Mouse (Mus musculus): Measurements from ENCODE around the gene Kcna10.

Kcna10 gene

GRCm38 (mm10) chr3:107201310-107202180 is 18.7 kb downstream of the Kcna10 start:
- no peak for DNase-seq (ENCODE audit: low read depth, low spot score)

DNA sequence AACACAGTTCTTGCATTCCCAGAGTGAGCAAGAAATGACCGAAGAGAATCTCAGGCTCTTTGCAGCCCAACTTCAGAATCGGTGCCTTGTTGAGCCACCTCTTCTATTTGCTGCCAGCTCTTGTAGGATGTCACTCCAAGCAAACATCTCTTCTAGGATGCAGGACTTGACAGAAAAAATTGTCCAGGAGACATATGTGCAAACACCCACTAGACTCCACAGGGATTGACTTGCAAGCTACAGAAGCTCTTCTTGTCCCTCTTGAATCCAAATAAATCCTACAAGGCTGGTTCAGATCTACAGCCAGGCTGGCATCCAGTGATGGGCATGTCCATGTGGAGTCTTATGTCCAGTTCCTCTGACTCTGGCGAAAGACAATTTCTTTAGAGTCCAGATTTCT is 21.6 kb downstream of the Kcna10 start:
- no peak for DNase-seq (ENCODE audit: low read depth, low spot score)

- no peak for DNase-seq (ENCODE audit: low read depth, low spot score)
Measured at GRCm38 (mm10) chr3:107205170-107205569, 22.3 kb downstream of the Kcna10 start.

GRCm38 (mm10) chr3:107205994-107206393 is 23.1 kb downstream of the Kcna10 start:
- DNase-seq (ENCODE audit: low read depth, low spot score): no peak

DNA sequence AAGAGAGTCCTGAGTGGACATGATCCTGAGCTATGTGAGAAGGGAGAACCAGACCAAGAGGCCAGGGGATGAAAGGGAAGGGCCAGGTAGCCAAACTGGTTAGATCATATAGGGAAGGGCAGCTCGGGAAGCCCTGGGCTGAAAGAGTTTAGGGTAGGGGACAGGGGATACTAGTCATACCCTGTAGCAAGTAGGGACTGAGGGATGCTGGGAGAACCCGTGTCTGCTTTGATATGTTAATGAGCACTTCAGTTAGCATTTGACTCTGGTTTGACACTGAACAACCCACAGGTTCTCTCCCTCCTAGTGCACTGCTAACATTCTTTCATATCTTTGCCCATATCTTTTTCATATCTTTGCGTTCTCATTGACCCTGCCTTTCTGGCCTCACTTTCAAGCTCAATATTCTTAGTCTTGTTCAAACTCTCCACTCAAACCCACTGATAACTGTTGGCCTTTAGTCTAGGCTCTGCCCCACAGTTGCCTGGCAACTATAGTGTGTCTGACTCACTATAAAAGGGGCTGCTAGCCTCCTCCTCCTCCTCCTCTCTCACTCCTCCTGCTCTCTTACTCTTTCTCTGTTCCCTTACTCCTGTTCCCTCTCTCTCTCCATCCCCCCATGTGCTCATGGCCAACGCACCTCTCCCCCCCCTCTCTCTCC is 23.8 kb downstream of the Kcna10 start:
- no peak for DNase-seq (ENCODE audit: low read depth, low spot score)

DNA sequence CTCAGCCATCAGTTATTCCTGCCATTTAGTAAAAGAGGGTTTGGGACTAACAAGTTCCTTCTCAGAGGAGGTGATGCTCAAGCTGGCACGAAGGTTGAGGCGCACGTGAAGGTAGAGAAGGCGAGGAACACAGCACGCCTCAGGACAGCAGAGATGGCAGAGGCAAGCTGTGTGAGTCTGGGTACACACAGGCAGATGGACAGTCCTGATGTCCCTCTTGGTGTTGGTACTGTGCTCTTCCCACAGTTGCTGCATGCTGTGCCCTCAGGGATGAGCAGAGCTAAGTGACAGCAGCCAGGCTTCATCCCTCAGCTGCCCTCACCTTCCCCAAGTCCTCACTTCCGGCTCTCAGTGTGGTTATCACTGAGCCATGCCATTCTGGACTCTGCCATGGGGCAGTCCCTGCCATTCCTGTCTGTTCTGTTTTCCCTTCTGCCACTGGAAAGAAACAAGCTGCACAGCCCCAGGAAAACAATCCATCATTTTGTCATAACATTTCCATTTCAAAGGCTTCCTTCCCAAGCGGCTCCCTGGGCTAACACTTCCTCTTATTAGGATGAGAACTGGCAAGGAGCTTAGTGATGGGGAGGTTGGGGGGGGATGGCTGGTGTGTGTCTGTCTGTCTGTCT is 24.9 kb downstream of the Kcna10 start:
- no peak for DNase-seq (ENCODE audit: low read depth, low spot score)

DNA sequence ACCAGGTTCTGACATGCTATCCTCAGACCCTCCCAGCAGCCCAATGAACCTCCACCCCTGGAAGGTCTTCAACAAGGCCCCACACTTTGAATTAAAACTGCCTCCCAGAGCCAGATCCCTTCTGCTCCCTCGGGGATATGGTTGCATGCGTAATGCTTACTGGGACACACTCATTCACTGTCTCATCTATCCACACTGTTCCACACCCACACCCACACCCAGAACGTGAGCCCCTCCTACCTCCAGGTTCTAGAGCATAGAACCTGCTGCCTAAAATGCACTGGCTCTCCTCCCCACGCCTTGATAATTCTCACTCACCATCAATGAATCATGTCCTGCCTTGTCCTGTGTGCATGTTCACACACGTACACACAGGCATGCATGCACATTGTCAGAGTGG is 31.8 kb downstream of the Kcna10 start:
- DNase-seq (ENCODE audit: low read depth, low spot score): no peak

GRCm38 (mm10) chr3:107216400-107217100 is 33.7 kb downstream of the Kcna10 start:
- no peak for DNase-seq (ENCODE audit: low read depth, low spot score)

GRCm38 (mm10) chr3:107217101-107217480 is 34.2 kb downstream of the Kcna10 start:
- no peak for DNase-seq (ENCODE audit: low read depth, low spot score)

- no peak for DNase-seq (ENCODE audit: low read depth, low spot score)
Measured at GRCm38 (mm10) chr3:107218572-107218971, 35.7 kb downstream of the Kcna10 start.

GRCm38 (mm10) chr3:107221608-107222007 is 38.8 kb downstream of the Kcna10 start, which contains the start of gene Cym:
Cym (minus strand) TSS chr3:107221732.
- DNase-seq (ENCODE audit: low read depth, low spot score): no peak

- DNase-seq (ENCODE audit: low read depth, low spot score): no peak
Measured at GRCm38 (mm10) chr3:107223230-107223629, 40.4 kb downstream of the Kcna10 start.

DNA sequence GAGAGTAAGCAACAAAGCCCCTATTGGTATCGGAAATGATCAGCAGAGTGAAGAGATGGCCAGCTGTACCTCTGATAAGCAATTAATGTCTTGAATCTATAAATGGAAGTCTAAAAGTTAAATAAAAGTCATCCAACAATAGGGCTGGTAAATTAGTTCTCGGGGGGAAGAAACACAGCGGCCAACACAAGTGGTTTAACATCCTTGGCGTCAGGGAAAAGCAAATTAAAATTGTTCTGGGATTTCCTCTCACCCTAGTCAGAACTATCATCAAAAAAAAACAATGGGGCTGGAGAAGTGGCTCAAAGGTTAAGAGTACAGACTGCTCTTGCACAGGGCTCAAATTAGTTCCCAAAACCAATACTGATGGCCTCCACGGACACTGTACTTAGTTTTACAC is 43.0 kb downstream of the Kcna10 start:
- DNase-seq (ENCODE audit: low read depth, low spot score): no peak

- DNase-seq (ENCODE audit: low read depth, low spot score): no peak
Measured at GRCm38 (mm10) chr3:107229221-107229620, 46.4 kb downstream of the Kcna10 start.

DNA sequence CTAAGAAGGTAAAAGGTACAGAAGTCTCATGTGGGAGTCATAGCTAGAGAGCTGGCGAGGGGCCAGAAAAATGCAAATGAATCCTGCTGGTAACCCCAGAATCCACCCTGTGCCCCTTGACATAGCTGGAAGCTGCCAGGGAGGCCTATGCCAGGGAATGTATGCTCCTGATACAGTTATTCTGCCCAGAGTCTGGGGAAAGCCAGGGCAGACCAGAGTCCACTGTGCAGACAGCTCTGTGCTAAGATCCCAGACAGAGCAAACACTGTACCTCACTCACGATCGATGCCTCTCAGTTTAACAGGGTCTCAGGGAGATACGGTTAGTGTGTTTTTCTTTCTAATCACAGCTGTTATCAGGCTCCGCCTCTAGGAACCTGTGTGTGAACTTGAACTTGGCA is 47.0 kb downstream of the Kcna10 start:
- no peak for DNase-seq (ENCODE audit: low read depth, low spot score)

DNA sequence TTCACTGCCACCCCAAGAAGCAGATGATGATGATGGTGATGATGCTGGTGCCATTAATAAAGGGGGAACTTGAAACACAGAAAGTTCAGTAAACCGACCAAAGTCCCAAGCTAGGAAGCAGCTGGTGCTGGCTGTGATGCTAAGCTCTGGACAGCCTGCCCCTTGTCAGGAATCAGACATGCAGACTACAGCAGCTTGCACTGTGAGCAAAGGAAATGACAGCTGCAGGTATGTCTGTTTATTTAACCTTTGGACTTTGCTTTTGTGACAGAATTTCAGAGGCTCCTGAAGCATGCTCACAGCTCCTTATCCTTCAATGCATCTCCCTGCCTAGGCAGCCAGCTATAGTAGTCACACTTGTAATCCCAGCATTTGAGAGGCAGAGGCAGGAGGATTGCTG is 47.7 kb downstream of the Kcna10 start, which contains the start of gene A630076J17Rik:
A630076J17Rik (plus strand) TSS at position 88 of the 400 bp plus-strand sequence.
- DNase-seq (ENCODE audit: low read depth, low spot score): no peak

GRCm38 (mm10) chr3:107231202-107231601 is 48.3 kb downstream of the Kcna10 start:
- DNase-seq (ENCODE audit: low read depth, low spot score): no peak

- peak; percentile 87 for DNase-seq (ENCODE audit: low read depth, low spot score)
Measured at GRCm38 (mm10) chr3:107233351-107233813, 50.5 kb downstream of the Kcna10 start.

GRCm38 (mm10) chr3:107233945-107234344 is 51.1 kb downstream of the Kcna10 start:
- DNase-seq (ENCODE audit: low read depth, low spot score): no peak

GRCm38 (mm10) chr3:107238051-107238450 is 55.2 kb downstream of the Kcna10 start:
- no peak for DNase-seq (ENCODE audit: low read depth, low spot score)

DNA sequence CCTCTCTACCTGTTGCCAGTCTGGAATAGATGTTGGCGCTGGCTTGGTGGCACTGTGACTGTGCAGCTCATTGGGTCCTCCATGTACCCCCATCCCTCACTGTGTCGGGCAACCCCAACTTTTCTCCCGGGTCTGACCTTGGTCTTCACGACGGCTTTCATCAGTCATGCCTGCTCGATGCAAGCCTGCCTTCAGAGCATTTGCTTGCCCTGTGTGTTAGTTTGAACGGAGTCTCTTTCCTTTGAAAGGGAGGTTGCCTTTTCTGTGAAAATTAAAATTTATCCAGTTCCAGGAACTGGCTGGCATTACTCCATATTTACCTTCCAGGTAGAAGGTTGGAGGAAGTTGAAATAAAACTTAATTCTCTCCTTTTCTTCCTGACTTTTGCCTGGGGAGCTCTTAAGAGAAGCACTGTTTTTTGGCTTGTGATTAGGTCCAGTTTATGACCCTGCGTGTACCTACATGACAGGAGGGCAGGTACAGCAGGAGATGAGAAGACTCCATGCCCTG is 55.7 kb downstream of the Kcna10 start:
- no peak for DNase-seq (ENCODE audit: low read depth, low spot score)
